Mouse (Mus musculus) forebrain, postnatal 0 days (tissue): ENCODE data around the gene Prr23a3. TPM values are rescaled to one million over a fixed set of nuclear protein-coding genes. Genes with fewer than 3 reads are reported as not detected.

Experiments
- ATAC-seq: fragments of 200-750 bp; cut with Nextera tagmentation; 2 replicates; pipeline ENCODE4 v1.8.0; 2017; ENCODE audit warnings: mild to moderate bottlenecking, moderate library complexity
- DNase-seq: peaks from one replicate; pipeline ENCODE4 v3.0.0-alpha.2; 2015
- H3K27ac ChIP-seq: fragments of 300-500 bp; sonication (generic); 2 replicates; pipeline ENCODE4 v1.5.1; 2014; ENCODE audit warnings: low read depth, mild to moderate bottlenecking, antibody characterized with exemption, low read length, moderate library complexity, mixed read lengths
- H3K27me3 ChIP-seq: fragments of 300-500 bp; sonication (generic); 2 replicates; pipeline ENCODE4 v1.6.1; 2014; ENCODE audit warnings: mild to moderate bottlenecking, low read length, mixed read lengths; ENCODE audit not compliant: insufficient read depth
- H3K36me3 ChIP-seq: fragments of 300-500 bp; sonication (generic); 2 replicates; pipeline ENCODE4 v1.6.1; 2014; ENCODE audit warnings: mild to moderate bottlenecking, moderate library complexity; ENCODE audit not compliant: insufficient read depth
- H3K4me1 ChIP-seq: fragments of 300-500 bp; sonication (generic); 2 replicates; pipeline ENCODE4 v1.6.1; 2014; ENCODE audit warnings: antibody characterized with exemption; ENCODE audit not compliant: insufficient read depth
- H3K4me2 ChIP-seq: fragments of 300-500 bp; sonication (generic); 2 replicates; pipeline ENCODE4 v1.6.1; 2014; ENCODE audit warnings: low read depth, mild to moderate bottlenecking, moderate library complexity
- H3K4me3 ChIP-seq: fragments of 300-500 bp; sonication (generic); 2 replicates; pipeline ENCODE4 v1.5.1; 2014; ENCODE audit warnings: low read depth, low read length, mixed read lengths
- H3K9ac ChIP-seq: fragments of 300-500 bp; sonication (generic); 2 replicates; pipeline ENCODE4 v1.6.1; 2014; ENCODE audit warnings: mild to moderate bottlenecking
- H3K9me3 ChIP-seq: fragments of 300-500 bp; sonication (generic); 2 replicates; pipeline ENCODE4 v1.6.1; 2016; ENCODE audit warnings: low read length
- CTCF ChIP-seq: sonication (generic); IDR thresholded peaks from 2 replicates; pipeline ENCODE4 v1.5.1; 2016; ENCODE audit warnings: antibody characterized with exemption, control low read depth, low read depth
- WGBS: fragments of 180-500 bp; shearing (Covaris S2); extraction: QIAGEN DNeasy Blood & Tissue Kit; methylation state at CpG from one replicate; pipeline ENCODE4 v1.1.7; 2014; 5-methylcytosine and 5-hydroxymethylcytosine counted together
- polyA plus RNA-seq: library from polyadenylated mRNA; unstranded; fragments of >200 nt; fragmentation: Nextera tagmentation; extraction: Ambion mirVana; gene quantifications from 2 replicates; pipeline ENCODE4 v1.2.1, GENCODE M21; 2015
- total RNA-seq: library from RNA; depleted of rRNA; stranded (reverse); fragments of >200 nt; gene quantifications from 2 replicates; pipeline ENCODE4 v1.2.3, GENCODE M21; 2014; rRNA removed

Gene Prr23a3
- total RNA-seq (not detected in 2 replicates), polyA plus RNA-seq (not detected in 2 replicates)

GRCm38 (mm10) chr9:98864571-98864970 is at the start of gene Prr23a3:
TSS of gene Prr23a3 (plus strand) at chr9:98864767.
- Histone ChIP-seq H3K4me2 (no peak within 1 kb of the TSS), H3K9ac (no peak within 1 kb of the TSS), H3K4me1 (no peaks in the 10 kb centered on the region), H3K4me3 (no peak within 1 kb of the TSS), H3K27me3 (no peaks in the 10 kb centered on the region), H3K36me3 (no peaks in the 10 kb centered on the region), H3K27ac (no peak within 1 kb of the TSS), H3K9me3 (no peaks in the 10 kb centered on the region)
- 73% methylated on average over 22 of the region's 22 CpGs for WGBS
- no peak for TF ChIP-seq CTCF
- ATAC-seq (no peak), DNase-seq (no peak)

- Histone ChIP-seq H3K27ac (no peak overlapping the region), H3K27me3 (no peaks in the 10 kb centered on the region), H3K4me2 (no peak overlapping the region), H3K9ac (no peak overlapping the region), H3K4me3 (no peak overlapping the region), H3K4me1 (no peaks in the 10 kb centered on the region), H3K9me3 (no peaks in the 10 kb centered on the region), H3K36me3 (no peaks in the 10 kb centered on the region)
- ATAC-seq, result no peak
- 68% methylated on average over 3 of the region's 3 CpGs for WGBS
- DNase-seq, result no peak
- TF ChIP-seq CTCF, result no peak
Observed at GRCm38 (mm10) chr9:98816066-98816465, 48.5 kb upstream of the Prr23a3 start.

- Histone ChIP-seq H3K27me3 (no peaks in the 10 kb centered on the region), H3K36me3 (no peaks in the 10 kb centered on the region), H3K4me2 (no peak overlapping the region), H3K4me1 (no peaks in the 10 kb centered on the region), H3K9me3 (no peaks in the 10 kb centered on the region), H3K4me3 (no peak overlapping the region), H3K27ac (no peak overlapping the region), H3K9ac (no peak overlapping the region)
- WGBS, result 85% methylated on average over 7 of the region's 7 CpGs
- no peak for ATAC-seq
- no peak for DNase-seq
- no peak for TF ChIP-seq CTCF
Observed at GRCm38 (mm10) chr9:98817592-98817991, 47.0 kb upstream of the Prr23a3 start.

GRCm38 (mm10) chr9:98818971-98819370 is 45.6 kb upstream of the Prr23a3 start:
- H3K27ac ChIP-seq, result no peak overlapping the region
- H3K27me3 ChIP-seq, result no peaks in the 10 kb centered on the region
- 75% methylated on average over 5 of the region's 5 CpGs for WGBS
- ATAC-seq, result no peak
- TF ChIP-seq CTCF, result no peak
- no peak for DNase-seq
- no peak overlapping the region for H3K4me3 ChIP-seq
- no peaks in the 10 kb centered on the region for H3K4me1 ChIP-seq
- H3K4me2 ChIP-seq, result no peak overlapping the region
- no peak overlapping the region for H3K9ac ChIP-seq
- H3K9me3 ChIP-seq, result no peaks in the 10 kb centered on the region
- no peaks in the 10 kb centered on the region for H3K36me3 ChIP-seq

GRCm38 (mm10) chr9:98819481-98819880 is 45.1 kb upstream of the Prr23a3 start:
- ATAC-seq (no peak), DNase-seq (no peak)
- H3K4me3 ChIP-seq, result no peak overlapping the region
- H3K9ac ChIP-seq, result no peak overlapping the region
- H3K4me1 ChIP-seq, result no peaks in the 10 kb centered on the region
- WGBS, result 86% methylated on average over 2 of the region's 2 CpGs
- no peak overlapping the region for H3K4me2 ChIP-seq
- H3K27ac ChIP-seq, result no peak overlapping the region
- no peaks in the 10 kb centered on the region for H3K9me3 ChIP-seq
- no peak for TF ChIP-seq CTCF
- H3K36me3 ChIP-seq, result no peaks in the 10 kb centered on the region
- H3K27me3 ChIP-seq, result no peaks in the 10 kb centered on the region

- ATAC-seq (no peak), DNase-seq (no peak)
- H3K36me3 ChIP-seq, result no peaks in the 10 kb centered on the region
- H3K4me3 ChIP-seq, result no peak overlapping the region
- H3K4me1 ChIP-seq, result no peaks in the 10 kb centered on the region
- no peak overlapping the region for H3K4me2 ChIP-seq
- no peak overlapping the region for H3K27ac ChIP-seq
- H3K9me3 ChIP-seq, result no peaks in the 10 kb centered on the region
- WGBS, result 95% methylated on average over 4 of the region's 4 CpGs
- TF ChIP-seq CTCF, result no peak
- no peaks in the 10 kb centered on the region for H3K27me3 ChIP-seq
- no peak overlapping the region for H3K9ac ChIP-seq
Observed at GRCm38 (mm10) chr9:98820461-98820860, 44.1 kb upstream of the Prr23a3 start.

- Histone ChIP-seq H3K27ac (no peak overlapping the region), H3K36me3 (no peaks in the 10 kb centered on the region), H3K4me1 (no peaks in the 10 kb centered on the region), H3K4me2 (no peak overlapping the region), H3K9me3 (no peaks in the 10 kb centered on the region), H3K27me3 (no peaks in the 10 kb centered on the region), H3K4me3 (no peak overlapping the region), H3K9ac (no peak overlapping the region)
- no peak for TF ChIP-seq CTCF
- DNase-seq, result no peak
- ATAC-seq, result no peak
Observed at GRCm38 (mm10) chr9:98821067-98821466, 43.5 kb upstream of the Prr23a3 start.

- H3K9me3 ChIP-seq, result no peaks in the 10 kb centered on the region
- no peak overlapping the region for H3K4me3 ChIP-seq
- H3K36me3 ChIP-seq, result no peaks in the 10 kb centered on the region
- WGBS, result 88% methylated on average over 7 of the region's 7 CpGs
- no peak for DNase-seq
- ATAC-seq, result no peak
- no peak overlapping the region for H3K4me2 ChIP-seq
- no peak overlapping the region for H3K9ac ChIP-seq
- no peaks in the 10 kb centered on the region for H3K27me3 ChIP-seq
- no peak for TF ChIP-seq CTCF
- no peak overlapping the region for H3K27ac ChIP-seq
- H3K4me1 ChIP-seq, result no peaks in the 10 kb centered on the region
Observed at GRCm38 (mm10) chr9:98823805-98824204, 40.8 kb upstream of the Prr23a3 start.
